Comparison of ENCODE assay signal across 8 mouse cellular contexts in the genomic region with DNA sequence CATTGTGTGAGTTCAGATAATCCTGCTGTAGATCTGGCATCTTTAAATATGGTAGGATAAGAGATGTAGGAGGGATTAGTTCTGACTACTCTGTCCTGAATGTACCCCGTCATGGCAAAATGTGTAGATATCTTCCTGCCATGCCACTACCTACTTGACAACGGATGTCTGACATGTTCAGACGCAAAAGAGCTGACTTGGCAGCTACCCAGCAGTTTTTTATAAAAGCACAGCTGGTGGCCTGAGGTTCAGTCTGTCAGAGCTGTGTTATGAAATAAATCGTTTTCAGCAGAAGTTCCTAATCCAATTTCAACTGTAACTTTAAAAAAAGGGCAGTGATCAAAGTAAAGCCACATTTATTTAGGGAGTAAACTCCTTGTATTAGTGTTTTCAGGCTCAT.
DNase-seq lines count a peak whose midpoint lies in the region; ATAC-seq and TF ChIP-seq lines count a peak whose summit lies in the region.

No protein-coding gene starts in this region.

- no peak for ATAC-seq in hindbrain, embryonic 11.5 days (ENCODE audit: low FRiP score)
- no peak for ATAC-seq in hindbrain, embryonic 12.5 days (ENCODE audit: low FRiP score)
- peak; percentile 90 for ATAC-seq in common myeloid progenitor, adult 5-6 weeks (replicated peaks; ENCODE audit: low read depth, poor library complexity, severe bottlenecking)
- peak; percentile 87 for ATAC-seq in megakaryocyte progenitor cell, adult 5-6 weeks (replicated peaks; ENCODE audit: poor library complexity)

- no peaks in the 10 kb centered on the region for H3K9me3 ChIP-seq in hindbrain, embryonic 11.5 days (ENCODE audit: control insufficient read depth, low read length)
- no peaks in the 10 kb centered on the region for H3K9me3 ChIP-seq in hindbrain, embryonic 12.5 days (replicated peaks)
- no peaks in the 10 kb centered on the region for H3K9me3 ChIP-seq in ES-E14 (ENCODE audit: control insufficient read depth, insufficient read depth, low read depth, low read length)

- WGBS in hindbrain, embryonic 11.5 days: 33% methylated on average over 4 of the region's 4 CpGs
- WGBS in hindbrain, embryonic 12.5 days: 19% methylated on average over 4 of the region's 4 CpGs

- peak; percentile 32 for DNase-seq in hindbrain, embryonic 11.5 days (ENCODE audit: low spot score)
- no peak for DNase-seq in ES-E14 (ENCODE audit: low read depth, low spot score)
- DNase-seq in heart, postnatal 4 days: peak; percentile 64
- DNase-seq in left cerebral cortex, adult 11 months (ENCODE audit: low spot score): no peak
- DNase-seq in spleen, postnatal 4 days (ENCODE audit: low spot score in 2 of 2): no peak

- no peak overlapping the region for H3K4me3 ChIP-seq in hindbrain, embryonic 11.5 days (ENCODE audit: low read depth, low read length)
- no peak overlapping the region for H3K4me3 ChIP-seq in hindbrain, embryonic 12.5 days
- no peak overlapping the region for H3K4me3 ChIP-seq in ES-E14 (ENCODE audit: insufficient read depth in 1 of 2, low read depth in 1 of 2, low read length in 2 of 2, poor library complexity in 1 of 2, severe bottlenecking in 1 of 2)

- H3K4me2 ChIP-seq in hindbrain, embryonic 11.5 days (replicated peaks; ENCODE audit: low read depth, low read length): no peak overlapping the region
- H3K4me2 ChIP-seq in hindbrain, embryonic 12.5 days (replicated peaks): no peak overlapping the region

- in situ Hi-C loops in ES-E14 (cut with MboI; ENCODE audit: low sequenced_read_pairs in 2 of 2, unreplicated experiment in 2 of 2): no loop called here

- H3K27ac ChIP-seq in hindbrain, embryonic 11.5 days (ENCODE audit: low read depth, low read length): no peak overlapping the region
- no peak overlapping the region; the same call in 1 of the 2 replicates for H3K27ac ChIP-seq in hindbrain, embryonic 12.5 days
- no peak overlapping the region for H3K27ac ChIP-seq in ES-E14 (ENCODE audit: insufficient read depth, low read depth, low read length, poor library complexity, severe bottlenecking)

- H3K36me3 ChIP-seq in hindbrain, embryonic 11.5 days (ENCODE audit: control insufficient read depth, insufficient read depth, low read length): no peaks in the 10 kb centered on the region
- H3K36me3 ChIP-seq in hindbrain, embryonic 12.5 days: no peaks in the 10 kb centered on the region
- no peaks in the 10 kb centered on the region; the same call in none of the 2 replicates for H3K36me3 ChIP-seq in ES-E14 (ENCODE audit: control insufficient read depth, insufficient read depth, low read length, poor library complexity, severe bottlenecking)

- no peaks in the 10 kb centered on the region for H3K27me3 ChIP-seq in hindbrain, embryonic 11.5 days (ENCODE audit: control insufficient read depth, insufficient read depth, low read length)
- H3K27me3 ChIP-seq in hindbrain, embryonic 12.5 days: no peaks in the 10 kb centered on the region

- H3K4me1 ChIP-seq in hindbrain, embryonic 11.5 days (replicated peaks; ENCODE audit: control insufficient read depth, insufficient read depth, low read length): no peaks in the 10 kb centered on the region
- H3K4me1 ChIP-seq in hindbrain, embryonic 12.5 days: peaks cover 23% of the 10 kb centered on the region
- peaks cover 2 to 9% of the 10 kb centered on the region in 2 experiments; a peak in 3 of 4 replicates for H3K4me1 ChIP-seq in ES-E14 (ENCODE audit: control insufficient read depth in 2 of 2, insufficient read depth in 2 of 2, low read length in 2 of 2, poor library complexity in 1 of 2)

- no peak overlapping the region for H3K9ac ChIP-seq in hindbrain, embryonic 11.5 days (ENCODE audit: low read depth, low read length)
- H3K9ac ChIP-seq in hindbrain, embryonic 12.5 days: no peak overlapping the region
- no peak overlapping the region for H3K9ac ChIP-seq in ES-E14 (ENCODE audit: insufficient read depth, low read depth, low read length, poor library complexity, severe bottlenecking)

TF ChIP-seq in ES-E14, 5 proteins besides CTCF, POLR2A, EP300 and RAD21:
- no peak for TF ChIP-seq HCFC1 (IDR thresholded peaks at IDR 0.05; ENCODE audit: borderline replicate concordance, insufficient read depth, low read length)
- 0 out of 2 replicates have a peak, but pooled peaks have one; percentile 56 for TF ChIP-seq MAFK (IDR thresholded peaks at IDR 0.05; ENCODE audit: insufficient read depth, low read depth, low read length)

Comparison
In these comparisons a context has a peak if more than half of its experiments do, and no peak if none do; other contexts are left out.
1. ATAC-seq: peak in common myeloid progenitor, adult 5-6 weeks (single experiment) and megakaryocyte progenitor cell, adult 5-6 weeks (single experiment); none in hindbrain, embryonic 11.5 days (single experiment) and hindbrain, embryonic 12.5 days (single experiment).
2. DNase-seq: peak in hindbrain, embryonic 11.5 days (single experiment) and heart, postnatal 4 days (single experiment); none in ES-E14 (single experiment), left cerebral cortex, adult 11 months (single experiment) and spleen, postnatal 4 days (0 of 2).